Mouse (Mus musculus) CH12.LX (cell line): ENCODE data around the gene Atrnl1. TPM values are rescaled to one million over a fixed set of nuclear protein-coding genes. Genes with fewer than 3 reads are reported as not detected.

Experiments
- DNase-seq: peaks from one replicate; pipeline ENCODE4 v3.0.0-alpha.2; 2013; ENCODE audit errors: extremely low read depth
- H3K27ac ChIP-seq: 2 replicates; pipeline ENCODE4 v1.5.1; 2012; ENCODE audit warnings: low read depth, mild to moderate bottlenecking, control low read depth, moderate library complexity; ENCODE audit not compliant: insufficient read depth
- H3K27me3 ChIP-seq: replicated peaks from 2 replicates; pipeline ENCODE3; 2012; ENCODE audit warnings: inconsistent platforms
- H3K36me3 ChIP-seq, 2 experiments: replicated peaks in 1 of 2; 2 replicates each; pipeline versions ENCODE3 to v1.6.1; 2012; ENCODE audit warnings: inconsistent platforms in 1 of 2, low read length in 1 of 2, mild to moderate bottlenecking in 1 of 2, mixed read lengths in 1 of 2, moderate library complexity in 1 of 2; ENCODE audit not compliant: control insufficient read depth in 1 of 2, insufficient read depth in 1 of 2
- H3K4me1 ChIP-seq, 2 experiments: 2 replicates each; pipeline ENCODE4 v1.6.1; 2012; ENCODE audit warnings: inconsistent platforms in 1 of 2, moderate library complexity in 1 of 2; ENCODE audit not compliant: insufficient read depth in 2 of 2, control insufficient read depth in 1 of 2
- H3K4me2 ChIP-seq: 2 replicates; pipeline ENCODE4 v1.6.1; 2012; ENCODE audit warnings: low read depth, mild to moderate bottlenecking, control low read depth; ENCODE audit not compliant: poor library complexity, insufficient read depth, severe bottlenecking
- H3K4me3 ChIP-seq, 3 experiments: fragments of 150-350 bp in 1 of 3; sonication (generic) in 1 of 3; replicated peaks in 1 of 3; 2 replicates each; pipeline versions ENCODE3 to v1.5.1; 2011 to 2012; ENCODE audit warnings: low read depth in 2 of 3, low read length in 2 of 3, mild to moderate bottlenecking in 2 of 3, moderate library complexity in 2 of 3, control low read depth in 1 of 3, improper control_type of control experiment in 1 of 3, inconsistent platforms in 1 of 3, mixed read lengths in 1 of 3; ENCODE audit not compliant: poor library complexity in 1 of 3
- H3K79me2 ChIP-seq: replicated peaks from 2 replicates; pipeline ENCODE4 v1.6.1; 2012; ENCODE audit warnings: mild to moderate bottlenecking, moderate library complexity; ENCODE audit not compliant: control insufficient read depth, poor library complexity, insufficient read depth, severe bottlenecking; ENCODE audit errors: extremely low read depth
- H3K9ac ChIP-seq: 2 replicates; pipeline ENCODE4 v1.6.1; 2012; ENCODE audit warnings: low read depth, mild to moderate bottlenecking, control low read depth, moderate library complexity; ENCODE audit not compliant: insufficient read depth
- H3K9me3 ChIP-seq: replicated peaks from 2 replicates; pipeline ENCODE3; 2012; ENCODE audit warnings: low read length, inconsistent platforms, mixed read lengths
- CHD1 ChIP-seq: IDR thresholded peaks from 2 replicates; pipeline ENCODE4 v1.6.1; 2012; ENCODE audit warnings: low read depth, low read length, improper control_type of control experiment, inconsistent platforms
- CTCF ChIP-seq, 2 experiments: IDR thresholded peaks in 1 of 2; conservative IDR thresholded peaks in 1 of 2; 2 replicates each; pipeline ENCODE4 v1.5.1; 2011 to 2012; ENCODE audit warnings: low read depth in 2 of 2, low read length in 2 of 2, improper control_type of control experiment in 1 of 2, inconsistent platforms in 1 of 2, mild to moderate bottlenecking in 1 of 2, moderate library complexity in 1 of 2
- E2F4 ChIP-seq: IDR thresholded peaks from 2 replicates; pipeline ENCODE4 v1.6.1; 2011; ENCODE audit warnings: low read depth, low read length, improper control_type of control experiment; ENCODE audit not compliant: insufficient replicate concordance
- ETS1 ChIP-seq: conservative IDR thresholded peaks from 2 replicates; pipeline ENCODE4 v1.6.1; 2012; ENCODE audit warnings: low read depth, mild to moderate bottlenecking, inconsistent platforms, low read length, improper control_type of control experiment, moderate library complexity
- GABPA ChIP-seq: IDR thresholded peaks from 2 replicates; pipeline ENCODE4 v1.6.1; 2012; ENCODE audit warnings: low read depth, low read length, improper control_type of control experiment, inconsistent platforms; ENCODE audit not compliant: insufficient replicate concordance
- HCFC1 ChIP-seq: IDR thresholded peaks from 2 replicates; pipeline ENCODE4 v1.6.1; 2012; ENCODE audit warnings: low read depth, mild to moderate bottlenecking, inconsistent platforms, low read length, improper control_type of control experiment
- IRF4 ChIP-seq: IDR thresholded peaks from 2 replicates; pipeline ENCODE4 v1.6.1; 2014; ENCODE audit warnings: low read depth, mild to moderate bottlenecking, inconsistent platforms, low read length, improper control_type of control experiment
- JUND ChIP-seq: conservative IDR thresholded peaks from 2 replicates; pipeline ENCODE4 v1.6.1; 2011; ENCODE audit warnings: low read depth, low read length, improper control_type of control experiment
- KAT2A ChIP-seq: IDR thresholded peaks from 2 replicates; pipeline ENCODE4 v1.6.1; 2012; ENCODE audit warnings: low read length, improper control_type of control experiment, inconsistent platforms; ENCODE audit not compliant: insufficient replicate concordance
- MAX ChIP-seq: IDR thresholded peaks from 2 replicates; pipeline ENCODE4 v1.6.1; 2011; ENCODE audit warnings: low read length, improper control_type of control experiment
- MEF2A ChIP-seq: IDR thresholded peaks from 2 replicates; pipeline ENCODE4 v1.6.1; 2014; ENCODE audit warnings: low read depth, mild to moderate bottlenecking, inconsistent platforms, low read length, improper control_type of control experiment, borderline replicate concordance
- MXI1 ChIP-seq: IDR thresholded peaks from 2 replicates; pipeline ENCODE4 v1.6.1; 2011; ENCODE audit warnings: mild to moderate bottlenecking, low read depth, low read length, improper control_type of control experiment
- MYC ChIP-seq: IDR thresholded peaks from 2 replicates; pipeline ENCODE4 v1.6.1; 2011; ENCODE audit warnings: low read depth, mild to moderate bottlenecking, improper control_type of control experiment, low read length
- NRF1 ChIP-seq: IDR thresholded peaks from 2 replicates; pipeline ENCODE4 v1.6.1; 2014; ENCODE audit warnings: low read depth, mild to moderate bottlenecking, inconsistent platforms, low read length, improper control_type of control experiment, moderate library complexity
- PAX5 ChIP-seq: IDR thresholded peaks from 2 replicates; pipeline ENCODE4 v1.6.1; 2012; ENCODE audit warnings: low read length, inconsistent platforms, mixed read lengths
- POLR2A ChIP-seq: IDR thresholded peaks from 2 replicates; pipeline ENCODE4 v1.6.1; 2011; ENCODE audit warnings: low read depth, mild to moderate bottlenecking, improper control_type of control experiment, low read length
- POLR2AphosphoS2 ChIP-seq: IDR thresholded peaks from 2 replicates; pipeline ENCODE4 v1.6.1; 2011; ENCODE audit warnings: low read depth, low read length, improper control_type of control experiment
- RCOR1 ChIP-seq: conservative IDR thresholded peaks from 2 replicates; pipeline ENCODE4 v1.6.1; 2012; ENCODE audit warnings: low read depth, mild to moderate bottlenecking, inconsistent platforms, low read length, improper control_type of control experiment
- SIN3A ChIP-seq: IDR thresholded peaks from 2 replicates; pipeline ENCODE4 v1.6.1; 2012; ENCODE audit warnings: low read length, improper control_type of control experiment, inconsistent platforms
- SMC3 ChIP-seq: IDR thresholded peaks from 2 replicates; pipeline ENCODE4 v1.6.1; 2011; ENCODE audit warnings: low read depth, low read length, improper control_type of control experiment
- TCF12 ChIP-seq: IDR thresholded peaks from 2 replicates; pipeline ENCODE4 v1.6.1; 2014; ENCODE audit warnings: low read depth, mild to moderate bottlenecking, inconsistent platforms, low read length, improper control_type of control experiment
- UBTF ChIP-seq: IDR thresholded peaks from 2 replicates; pipeline ENCODE4 v1.6.1; 2012; ENCODE audit warnings: low read depth, mild to moderate bottlenecking, inconsistent platforms, low read length, improper control_type of control experiment, moderate library complexity
- USF1 ChIP-seq: IDR thresholded peaks from 2 replicates; pipeline ENCODE4 v1.6.1; 2014; ENCODE audit warnings: low read depth, mild to moderate bottlenecking, inconsistent platforms, low read length, improper control_type of control experiment
- USF2 ChIP-seq: conservative IDR thresholded peaks from 2 replicates; pipeline ENCODE4 v1.6.1; 2011; ENCODE audit warnings: low read depth, low read length, improper control_type of control experiment
- ZC3H11A ChIP-seq: IDR thresholded peaks from 2 replicates; pipeline ENCODE4 v1.6.1; 2012; ENCODE audit warnings: low read depth, mild to moderate bottlenecking, inconsistent platforms, low read length, improper control_type of control experiment
- ZKSCAN1 ChIP-seq: IDR thresholded peaks from 2 replicates; pipeline ENCODE4 v1.6.1; 2012; ENCODE audit warnings: low read depth, inconsistent platforms, low read length, improper control_type of control experiment, borderline replicate concordance
- ZMIZ1 ChIP-seq: IDR thresholded peaks from 2 replicates; pipeline ENCODE4 v1.6.1; 2012; ENCODE audit warnings: low read depth, mild to moderate bottlenecking, inconsistent platforms, low read length, improper control_type of control experiment
- dilution Hi-C: fragments of 300-500 bp; cut with MboI; formaldehyde crosslinking; loops from 2 replicates; pipeline ENCODE4 v1.14.3; 2020; ENCODE audit warnings: low sequenced_read_pairs; ENCODE audit not compliant: extremely low pct_unique_long_range_greater_than_20kb, extremely low pct_ligation_motif_present
- in situ Hi-C: fragments of 300-500 bp; cut with MboI; formaldehyde crosslinking; loops from 3 replicates; pipeline ENCODE4 v1.14.3; 2019; ENCODE audit warnings: low sequenced_read_pairs, low pct_ligation_motif_present, low pct_unique_long_range_greater_than_20kb, mixed read lengths
- polyA plus RNA-seq: library from polyadenylated mRNA; unstranded; fragments of >175 nt; gene quantifications from 2 replicates; pipeline ENCODE4 v1.2.1, GENCODE M21; 2012; ENCODE audit warnings: low read depth; ENCODE audit not compliant: insufficient read length
- total RNA-seq, 2 experiments: library from RNA; depleted of rRNA; stranded (reverse); fragments of 300-350 nt in 1 of 2; fragments of >200 nt in 1 of 2; gene quantifications; 2 replicates each; pipeline ENCODE4 v1.2.3; 2012 to 2014

Gene Atrnl1
- total and polyA plus RNA-seq, 3 experiments: 1.9 TPM

DNA sequence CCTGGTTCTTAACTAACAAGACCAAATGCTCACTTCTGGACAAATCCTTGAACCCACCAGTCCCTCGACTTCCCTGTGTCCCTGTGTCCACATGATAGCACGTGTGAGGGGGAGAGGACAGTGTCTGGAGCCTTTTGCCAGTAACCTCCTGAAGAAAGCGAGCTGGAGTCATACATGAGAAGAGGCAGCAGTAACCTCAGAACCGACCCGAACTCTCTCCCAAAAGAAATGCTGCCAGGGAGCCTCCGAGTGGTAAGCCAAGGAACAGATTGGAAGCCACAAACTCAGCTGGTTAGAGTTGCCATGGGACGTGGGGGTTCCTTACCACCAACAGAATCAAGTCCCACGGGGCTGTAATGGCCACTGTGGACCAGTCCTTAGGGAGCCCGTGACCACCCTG, 509.8 kb downstream of the Atrnl1 start:
- in situ Hi-C loops (no loop called here), dilution Hi-C loops (no loop called here)
- H3K4me3 ChIP-seq: no peak overlapping the region
- no peak overlapping the region for H3K27ac ChIP-seq
- no peak overlapping the region for H3K9ac ChIP-seq
- H3K4me1 ChIP-seq: peaks cover 0 to 7% of the 10 kb centered on the region in 2 experiments; a peak in 2 of 4 replicates
- no peak for DNase-seq
- no peaks in the 10 kb centered on the region for H3K9me3 ChIP-seq
- no peaks in the 10 kb centered on the region for H3K27me3 ChIP-seq
- peaks cover 0 to 3% of the 10 kb centered on the region in 2 experiments for H3K36me3 ChIP-seq
- no peak overlapping the region for H3K4me2 ChIP-seq
- H3K79me2 ChIP-seq: no peaks in the 10 kb centered on the region
- no peak for TF ChIP-seq USF2
- TF ChIP-seq SMC3: no peak
- no peak for TF ChIP-seq MEF2A
- no peak for TF ChIP-seq MAX
- TF ChIP-seq GABPA: no peak
- TF ChIP-seq TCF12: no peak
- no peak for TF ChIP-seq RCOR1
- no peak for TF ChIP-seq CTCF (conservative IDR thresholded peaks at IDR 0.05 in 1 of 2, IDR thresholded peaks at IDR 0.05 in 1 of 2; ENCODE audit: low read depth in 2 of 2, low read length in 2 of 2)
- no peak for TF ChIP-seq HCFC1
- no peak for TF ChIP-seq NRF1
- no peak for TF ChIP-seq UBTF
- TF ChIP-seq PAX5: no peak
- no peak for TF ChIP-seq MYC

DNA sequence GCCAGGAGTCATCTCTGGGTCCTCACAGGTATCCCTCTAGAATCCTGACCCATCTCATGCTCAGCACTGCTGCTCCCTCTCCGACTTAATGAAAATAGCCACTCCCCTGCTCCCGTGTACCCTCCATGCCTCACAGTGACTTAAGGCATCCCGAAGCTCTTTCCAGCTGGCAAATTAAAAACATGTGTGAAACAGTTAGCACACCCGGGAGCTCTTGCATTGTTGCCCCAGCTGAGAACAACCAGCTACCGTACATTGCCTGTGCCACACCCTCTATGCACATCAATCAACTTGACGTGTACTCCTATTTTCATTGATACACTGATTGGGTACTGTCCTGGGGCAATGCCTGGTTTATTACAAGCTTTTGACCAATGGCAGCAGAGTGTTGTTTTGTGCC, 510.8 kb downstream of the Atrnl1 start:
- Histone ChIP-seq H3K36me3 (peaks cover 0 to 3% of the 10 kb centered on the region in 2 experiments), H3K79me2 (no peaks in the 10 kb centered on the region), H3K9me3 (no peaks in the 10 kb centered on the region), H3K27ac (no peak overlapping the region), H3K4me3 (no peak overlapping the region), H3K9ac (no peak overlapping the region), H3K27me3 (no peaks in the 10 kb centered on the region)
- in situ Hi-C loops: no loop called here
- DNase-seq: no peak
- TF ChIP-seq ETS1: no peak
- TF ChIP-seq, all 38 proteins: peak for 0
- Histone ChIP-seq H3K4me2 (no peak overlapping the region), H3K4me1 (peaks cover 0 to 2% of the 10 kb centered on the region in 2 experiments; a peak in 2 of 4 replicates)
- dilution Hi-C loops: no loop called here

DNA sequence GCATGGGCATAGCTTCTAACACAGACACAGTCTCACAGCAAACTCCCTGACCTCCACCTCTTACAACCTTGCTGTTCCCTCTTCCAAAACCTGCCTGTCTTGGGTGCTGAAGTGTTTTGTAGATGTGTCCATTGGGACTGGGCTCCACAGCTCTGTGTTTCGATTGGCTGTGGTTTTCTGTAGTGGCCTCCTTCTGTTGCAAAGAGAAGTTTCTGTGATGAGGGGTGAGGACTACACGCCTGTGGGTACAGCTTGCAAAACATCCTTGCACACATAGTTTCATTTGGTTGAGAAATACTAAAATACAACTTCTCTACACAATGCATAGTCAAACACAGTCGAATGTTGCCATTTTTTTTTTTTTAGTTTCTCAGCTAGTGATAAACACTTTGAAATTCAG, 512.8 kb downstream of the Atrnl1 start:
- DNase-seq: no peak
- in situ Hi-C loops: no loop called here
- Histone ChIP-seq H3K79me2 (no peaks in the 10 kb centered on the region), H3K9me3 (no peaks in the 10 kb centered on the region), H3K4me2 (no peak overlapping the region), H3K4me3 (no peak overlapping the region), H3K27ac (no peak overlapping the region), H3K36me3 (peaks cover 0 to 3% of the 10 kb centered on the region in 2 experiments), H3K27me3 (no peaks in the 10 kb centered on the region), H3K4me1 (no peaks in the 10 kb centered on the region), H3K9ac (no peak overlapping the region)
- TF ChIP-seq GABPA (no peak), HCFC1 (no peak), ZMIZ1 (no peak), CTCF (conservative IDR thresholded peaks at IDR 0.05 in 1 of 2, IDR thresholded peaks at IDR 0.05 in 1 of 2; ENCODE audit: low read depth in 2 of 2, low read length in 2 of 2) (no peak), ZKSCAN1 (no peak), CHD1 (no peak), POLR2A (no peak), E2F4 (no peak), MEF2A (no peak), SIN3A (no peak), POLR2AphosphoS2 (no peak), ZC3H11A (no peak), USF2 (no peak), MXI1 (no peak), TCF12 (no peak), USF1 (no peak), KAT2A (no peak), RCOR1 (no peak), JUND (no peak), IRF4 (no peak)
- dilution Hi-C loops: no loop called here
